Mouse (Mus musculus) WW6 (cell line): ENCODE measurements at regions not wholly inside any gene's neighbourhood (a gene's known extent, or its start where the extent isn't known, plus 50 kb on each side); places are given as distances from the start of the nearest gene placed in this dataset.

ENCODE experiments used
- DNase-seq: peaks from one replicate; pipeline ENCODE4 v3.0.0-alpha.2; 2013; ENCODE audit warnings: low read depth, low spot score

DNA sequence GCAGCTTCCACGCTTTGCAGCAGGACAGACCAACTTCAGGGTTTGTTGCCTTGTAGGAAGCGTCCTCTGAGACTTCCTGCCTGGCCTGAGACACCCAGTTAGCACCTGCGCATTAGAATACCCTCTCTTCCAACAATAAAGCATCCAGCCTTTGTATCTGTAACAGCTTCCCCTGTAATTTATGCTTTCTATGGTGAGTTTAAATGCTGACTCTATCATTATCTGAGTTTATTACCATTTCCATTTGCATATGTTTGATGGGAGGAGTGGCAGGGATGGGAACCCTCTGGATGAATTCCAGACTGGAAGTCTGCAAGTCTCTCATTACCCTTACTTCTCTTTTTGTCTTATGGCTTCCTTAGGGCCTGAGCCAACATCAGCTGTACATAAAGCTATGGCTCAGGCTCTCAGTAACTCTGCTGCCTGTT is 415.8 kb downstream of the Brinp2 start:
- no peak for DNase-seq

DNA sequence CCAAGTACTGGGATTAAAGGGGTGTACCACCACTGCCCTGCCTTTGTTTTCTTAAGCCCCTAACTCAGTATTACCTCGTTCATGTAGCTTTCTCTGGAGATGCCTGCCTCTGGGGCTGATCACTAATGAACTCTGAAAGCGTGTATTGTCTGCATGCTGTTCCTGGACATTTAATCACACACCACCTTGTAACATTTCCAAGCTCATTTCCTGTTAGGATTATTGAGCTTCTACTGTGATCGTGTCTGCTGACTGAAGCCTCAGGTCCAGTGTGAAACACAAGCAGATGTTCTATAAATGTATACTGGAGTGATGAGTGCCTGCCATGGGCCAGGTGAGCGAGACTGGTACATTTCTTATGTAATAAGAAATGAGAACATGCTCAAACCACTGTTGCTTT is 398.6 kb downstream of the Brinp2 start:
- DNase-seq = no peak

DNA sequence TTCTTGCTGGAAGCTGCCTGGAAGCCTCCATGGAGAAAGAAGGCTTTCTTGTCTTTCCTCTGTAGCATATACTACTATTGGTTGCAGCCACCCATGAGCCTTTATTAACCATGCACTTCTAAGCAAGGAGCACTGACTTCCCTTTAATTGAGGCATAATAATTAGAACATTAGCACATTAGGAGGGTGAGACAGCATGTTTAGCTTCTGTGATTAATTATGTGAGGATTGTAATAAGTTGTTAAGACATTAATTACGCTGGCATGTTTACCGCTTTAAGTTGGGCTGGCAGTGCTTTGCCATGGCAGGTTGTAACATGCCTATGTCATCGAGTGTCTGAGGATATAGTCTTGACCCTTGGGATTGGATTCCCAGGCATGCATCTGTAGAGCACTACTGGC is 391.7 kb downstream of the Brinp2 start:
- DNase-seq = no peak

DNA sequence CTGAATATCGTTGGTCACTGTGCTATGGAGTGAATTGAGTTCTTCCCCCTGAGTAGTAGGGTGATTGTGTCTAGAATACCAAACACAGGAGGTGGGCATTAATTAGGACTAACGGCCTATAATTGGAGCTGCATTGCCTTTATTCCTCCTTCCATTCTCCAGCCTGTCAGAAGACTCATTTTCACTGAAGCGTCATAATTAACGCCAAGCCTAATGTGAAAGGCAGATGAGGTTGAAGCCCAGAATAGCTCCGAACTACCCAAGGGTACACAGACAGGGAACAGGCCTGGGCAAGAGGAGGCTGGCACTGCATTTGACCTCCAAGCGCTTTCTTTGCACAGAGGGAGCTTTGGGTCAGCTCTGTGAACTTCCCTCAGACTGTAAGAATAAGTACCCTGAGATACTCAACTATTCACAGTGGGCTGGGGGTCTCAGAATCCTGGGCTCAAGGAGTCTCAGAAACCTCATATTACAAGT is 386.5 kb downstream of the Brinp2 start:
- no peak for DNase-seq

DNA sequence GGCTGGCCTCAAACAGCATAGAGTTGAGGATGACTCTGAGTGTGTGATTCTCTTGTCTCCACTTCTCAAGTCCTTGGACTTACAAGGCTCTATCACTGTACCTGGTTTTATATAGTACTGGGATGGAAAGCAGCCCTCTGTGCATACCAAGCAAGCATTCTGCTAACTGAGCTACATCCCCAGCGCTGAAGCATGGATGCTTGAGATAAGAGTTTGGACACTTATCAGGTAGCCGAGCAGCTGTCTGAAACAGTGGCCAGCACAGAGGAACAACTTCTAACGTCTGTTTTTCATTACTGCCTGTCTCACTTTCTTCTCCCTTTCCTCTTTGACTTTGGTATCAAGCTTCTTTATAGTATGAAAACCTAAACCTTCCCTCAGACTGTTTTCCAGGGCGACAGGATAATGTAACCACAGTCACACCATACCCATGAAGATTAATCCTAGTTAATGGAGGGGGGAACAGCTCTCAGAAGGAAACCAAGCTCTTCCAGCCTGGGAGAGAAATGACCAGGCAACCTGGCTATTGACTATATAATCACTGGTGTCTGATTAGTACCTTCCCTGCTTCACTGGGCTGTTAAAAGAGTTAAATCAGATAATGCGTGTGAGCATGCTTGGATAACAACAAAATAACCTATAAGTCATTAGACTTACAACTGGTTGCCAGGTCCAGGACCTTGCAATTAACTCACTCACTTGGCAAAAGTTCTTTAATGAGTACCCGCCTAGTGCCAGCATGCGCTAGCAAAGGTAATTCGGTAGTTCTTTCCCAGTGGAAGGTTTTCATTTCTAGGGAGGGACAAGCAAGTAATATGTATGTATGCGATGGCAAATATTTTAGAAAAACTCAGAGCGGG is 382.5 kb downstream of the Brinp2 start:
- DNase-seq = no peak

DNA sequence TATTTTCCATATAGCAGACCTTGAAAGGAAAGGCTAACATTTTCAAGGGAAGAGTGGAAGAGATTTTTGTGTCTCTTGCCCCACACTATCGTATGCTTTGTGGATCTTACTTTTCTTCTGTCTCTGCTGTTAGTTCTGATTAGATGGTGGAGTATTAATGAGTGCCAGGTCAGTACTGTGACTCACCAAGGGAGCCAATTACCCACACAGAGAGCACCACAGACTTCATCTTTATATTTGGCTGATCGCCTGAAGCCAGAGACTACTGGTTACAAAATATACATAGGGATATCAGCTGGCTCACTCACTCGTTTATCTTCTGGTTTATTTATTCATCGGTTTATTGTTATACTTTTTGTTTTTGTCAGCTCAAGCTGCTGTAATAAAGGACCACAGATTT is 381.5 kb downstream of the Brinp2 start:
- DNase-seq = no peak

DNA sequence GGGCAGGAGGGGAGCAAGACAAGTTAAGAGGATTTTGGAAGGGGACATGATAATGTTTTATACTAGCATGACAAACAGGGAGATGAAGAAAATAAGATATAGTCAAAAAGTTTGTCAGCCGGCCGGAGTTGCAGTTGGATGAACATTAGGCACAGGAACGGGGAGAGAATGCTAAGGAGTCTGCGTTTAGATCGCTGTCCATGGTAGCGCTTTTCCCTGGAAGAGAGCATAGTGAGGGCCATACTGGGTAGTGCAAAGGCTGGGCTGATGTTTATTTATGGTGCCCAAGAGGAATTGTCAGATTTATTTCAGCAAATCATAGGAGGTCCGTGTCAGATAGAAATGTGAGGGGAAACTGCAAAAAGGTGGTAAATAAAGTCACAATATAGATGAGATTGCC is 337.0 kb downstream of the Brinp2 start:
- peak; percentile 18 for DNase-seq

DNA sequence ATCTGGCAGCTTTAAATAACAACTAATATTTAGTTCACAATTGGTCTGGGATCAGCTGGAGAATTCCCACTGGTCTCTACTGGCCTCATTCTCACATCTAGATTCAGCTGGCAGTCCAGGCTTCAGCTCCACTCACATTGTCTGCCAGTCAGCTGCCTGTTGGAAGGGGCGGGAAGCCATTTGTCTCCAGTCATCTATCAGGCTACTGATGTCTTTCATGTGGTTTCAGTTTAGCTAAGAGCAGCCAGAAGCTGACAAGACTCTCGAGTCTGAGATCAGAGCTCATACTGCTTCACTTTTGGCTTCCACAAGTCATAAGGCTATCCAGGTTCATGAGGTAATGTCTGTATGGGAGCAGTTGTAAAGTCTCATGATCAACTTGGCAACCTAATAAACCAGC is 316.4 kb downstream of the Brinp2 start:
- DNase-seq = no peak

DNA sequence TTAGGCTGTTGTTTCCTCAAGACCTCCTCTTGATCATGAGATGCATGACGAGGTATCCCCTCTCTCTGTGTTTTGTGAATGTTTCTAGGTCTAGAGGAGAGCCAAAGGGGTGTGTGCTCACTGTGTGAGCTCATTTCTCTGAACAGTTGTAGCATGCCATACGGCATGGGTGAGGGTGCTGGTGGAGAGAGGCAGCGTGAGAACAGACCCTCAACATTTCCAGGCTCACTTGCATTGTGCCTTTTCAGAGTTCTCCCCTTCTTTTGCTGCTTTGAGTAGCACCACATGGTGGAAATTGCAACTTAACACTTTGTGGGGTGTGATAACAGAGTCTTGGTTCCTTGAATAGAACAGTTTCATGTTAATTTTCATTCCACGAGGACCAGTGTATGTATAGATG is 315.8 kb downstream of the Brinp2 start:
- no peak for DNase-seq

DNA sequence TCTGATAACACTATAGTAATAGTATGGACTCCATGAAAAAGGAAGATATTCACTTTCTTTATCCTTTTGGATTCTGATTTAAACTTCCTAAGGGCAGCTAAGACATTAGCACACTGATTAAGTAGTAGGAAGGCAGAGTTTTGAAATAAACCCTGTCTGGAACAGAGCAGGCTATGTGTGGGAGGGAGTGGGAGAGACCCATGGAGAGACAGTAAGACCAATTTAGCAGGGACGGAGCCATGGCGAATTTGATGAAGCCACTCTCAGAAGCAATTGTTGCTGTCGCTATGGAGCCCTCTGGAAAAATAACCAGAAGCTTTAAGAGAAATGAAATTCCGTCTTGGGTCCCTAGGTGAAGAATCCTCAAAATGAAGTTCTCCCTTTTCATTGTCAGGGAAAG is 303.5 kb downstream of the Brinp2 start:
- DNase-seq = no peak

DNA sequence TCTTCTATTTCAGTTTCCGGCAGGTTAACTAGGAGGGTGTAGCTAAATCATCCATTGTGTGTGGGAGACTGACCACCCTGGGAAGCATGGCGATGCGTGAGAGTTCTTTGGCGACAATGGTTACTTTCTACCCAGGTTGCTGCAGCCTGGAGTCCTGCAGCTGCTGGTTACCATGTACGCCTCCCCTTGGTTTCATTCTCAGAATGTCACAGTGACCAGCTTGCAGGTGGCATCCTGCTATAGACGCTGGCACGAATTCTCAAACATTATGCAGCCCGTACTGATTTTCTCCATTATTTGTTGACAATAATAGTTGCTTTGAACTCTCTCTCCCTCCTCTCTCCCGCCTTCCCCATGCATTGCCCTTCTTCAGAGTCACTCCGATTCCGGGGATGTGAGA is 301.2 kb downstream of the Brinp2 start:
- DNase-seq = no peak

DNA sequence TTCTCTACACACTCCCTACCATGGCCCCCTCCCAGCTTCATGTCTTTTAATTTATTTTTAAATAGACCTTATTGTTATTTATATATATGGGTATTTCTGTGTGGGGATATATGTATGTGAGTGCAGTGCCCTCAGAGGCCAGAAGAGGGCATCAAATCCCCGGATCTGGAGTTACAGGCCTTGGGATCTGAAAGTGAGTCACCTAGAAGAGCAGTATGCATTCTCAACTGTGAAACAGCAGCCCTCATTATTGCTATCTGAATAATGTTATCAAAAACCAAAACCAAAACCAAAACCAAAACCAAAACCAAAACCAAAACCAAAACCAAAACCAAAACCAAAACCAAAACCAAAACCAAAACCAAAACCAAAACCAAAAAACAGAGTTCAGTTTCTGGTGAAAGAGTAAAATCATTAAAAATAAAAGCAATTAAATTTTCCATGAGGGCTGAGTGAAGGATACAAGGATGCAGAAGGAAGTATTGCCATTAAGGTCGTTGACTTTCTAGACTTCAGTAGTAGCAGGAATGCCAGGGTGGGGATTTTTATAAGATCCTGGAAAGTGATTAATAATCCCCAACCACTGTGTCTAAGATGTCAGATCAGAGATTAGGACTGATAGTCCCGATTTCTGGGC is 299.0 kb downstream of the Brinp2 start:
- DNase-seq = no peak

DNA sequence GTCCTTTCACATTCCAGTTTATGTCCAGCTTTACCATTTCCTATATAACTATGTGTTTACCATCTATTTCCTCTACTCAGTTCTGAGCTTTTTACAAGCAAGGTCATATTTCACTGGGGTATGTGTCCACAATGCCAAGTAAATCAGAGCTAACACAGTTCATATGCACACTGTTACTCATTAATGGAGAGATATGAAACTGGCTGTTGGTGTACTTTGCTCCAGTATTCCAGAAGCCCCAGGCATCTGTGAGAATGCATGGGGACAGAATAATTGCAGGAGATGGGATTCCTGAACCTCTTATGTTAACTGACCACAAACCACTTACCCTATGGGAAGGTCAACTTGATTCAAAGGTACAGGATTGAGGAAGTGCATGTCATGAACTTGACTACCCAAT is 298.3 kb downstream of the Brinp2 start:
- no peak for DNase-seq

DNA sequence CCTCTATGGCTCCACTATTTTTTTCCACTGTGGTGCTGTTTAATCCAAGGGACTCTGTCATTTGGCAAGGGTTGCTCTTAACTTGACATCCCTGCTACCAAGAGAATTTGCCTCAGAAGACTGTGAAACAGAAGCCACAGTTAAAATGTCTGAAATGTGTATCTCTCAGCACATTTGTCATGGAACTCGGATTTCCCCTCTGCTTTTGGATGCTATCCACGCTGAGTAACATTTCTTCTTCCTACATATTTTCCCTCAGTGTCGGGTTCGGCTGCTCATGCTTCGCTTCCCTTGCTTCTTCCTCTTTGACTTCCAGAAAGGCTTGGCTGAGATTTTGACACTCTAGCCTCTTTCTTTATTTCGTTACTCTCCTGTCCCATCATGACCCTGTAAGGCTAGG is 294.1 kb downstream of the Brinp2 start:
- no peak for DNase-seq

DNA sequence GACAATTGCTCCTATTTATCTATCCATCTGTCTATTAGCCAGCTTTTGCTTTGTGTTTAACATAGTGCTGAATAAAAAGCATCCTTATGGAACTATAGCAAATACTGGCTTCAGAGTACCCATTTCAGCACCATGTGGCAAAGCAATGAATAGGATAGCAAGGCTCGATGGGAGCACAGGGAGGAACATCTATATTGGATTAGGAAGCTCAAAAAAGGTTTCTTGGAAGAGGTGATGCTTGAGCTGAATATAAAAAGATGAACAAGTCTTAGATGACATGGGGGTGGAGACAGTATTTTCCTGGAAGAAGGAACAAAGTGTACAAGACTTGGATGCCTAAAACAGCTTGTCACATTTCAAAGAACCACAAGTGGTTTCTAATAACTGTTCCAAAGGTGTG is 273.9 kb downstream of the Brinp2 start:
- DNase-seq = no peak

DNA sequence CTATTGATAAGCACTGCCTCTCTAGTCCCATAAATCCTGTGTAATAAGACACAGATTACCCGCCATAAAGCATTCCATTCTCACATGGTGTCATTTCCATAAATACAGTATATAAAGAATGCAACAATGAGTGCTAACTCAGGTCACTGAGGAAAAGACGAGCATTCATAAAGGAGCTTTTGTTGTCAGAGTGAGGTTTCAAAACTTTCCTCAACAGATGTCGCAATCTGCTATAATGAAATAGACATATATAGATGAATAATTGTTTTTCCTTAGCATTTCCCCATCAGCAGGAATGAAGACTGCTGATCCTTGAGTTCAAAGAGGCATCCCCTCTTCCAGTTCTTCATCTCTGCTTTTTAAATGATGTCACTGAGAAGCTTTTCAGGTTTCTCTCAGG is 270.3 kb downstream of the Brinp2 start:
- no peak for DNase-seq

DNA sequence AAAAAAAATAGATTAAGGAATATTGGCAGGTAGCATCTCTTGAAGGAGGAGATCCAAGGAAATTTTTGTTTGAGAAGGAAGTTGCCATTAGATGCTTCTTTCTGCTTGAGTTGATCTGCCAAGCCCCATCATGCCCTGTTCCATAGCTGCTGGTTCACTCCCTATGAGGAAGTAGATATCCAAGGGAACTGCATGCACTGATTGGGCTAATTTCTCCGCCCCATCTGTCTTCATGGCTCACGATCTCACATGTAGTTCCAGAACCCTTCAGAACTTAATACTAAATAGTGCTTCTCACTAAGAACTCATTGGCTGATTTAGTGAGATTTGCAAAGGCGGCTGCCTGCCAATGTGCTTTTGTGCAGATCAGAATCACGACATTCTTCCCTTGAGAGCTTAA is 258.6 kb downstream of the Brinp2 start:
- no peak for DNase-seq

DNA sequence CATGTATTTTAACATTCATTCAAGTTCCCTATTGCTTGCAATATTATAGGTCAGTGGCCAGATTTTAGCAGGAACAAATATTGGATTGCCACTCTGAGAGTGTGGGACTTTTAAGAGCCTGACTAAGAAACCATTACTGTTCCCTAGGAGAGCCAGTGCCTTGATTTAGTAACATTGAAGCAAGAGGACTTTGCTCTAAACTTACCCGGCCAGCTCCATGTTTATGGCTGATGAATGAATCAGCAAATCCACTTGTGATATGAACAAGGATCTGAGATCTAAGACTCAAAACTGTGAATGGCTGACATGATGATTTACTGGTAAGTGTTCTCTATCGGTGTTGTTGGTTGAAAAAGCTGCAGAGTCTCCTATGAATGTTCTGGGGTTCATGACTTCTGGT is 236.4 kb downstream of the Brinp2 start:
- DNase-seq = no peak

DNA sequence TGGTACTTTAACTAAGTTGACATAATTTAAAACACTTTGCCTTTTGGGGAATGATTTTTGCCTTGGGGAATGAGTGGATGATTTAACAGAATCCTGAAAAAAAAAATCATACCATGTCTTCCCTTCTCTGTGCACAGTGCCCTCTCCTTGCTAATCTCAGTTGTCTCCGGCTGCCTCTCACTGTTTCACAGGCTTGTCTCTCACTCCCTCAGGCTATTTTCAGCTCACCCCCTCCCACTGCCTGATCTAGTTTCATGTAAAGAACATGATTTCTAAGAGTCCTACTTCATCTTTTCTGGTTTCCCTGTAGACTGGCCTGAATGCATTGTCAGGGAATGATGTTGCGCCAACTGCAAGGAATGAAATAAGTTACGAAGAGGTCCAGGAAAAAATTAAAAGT is 231.2 kb downstream of the Brinp2 start:
- DNase-seq = no peak

DNA sequence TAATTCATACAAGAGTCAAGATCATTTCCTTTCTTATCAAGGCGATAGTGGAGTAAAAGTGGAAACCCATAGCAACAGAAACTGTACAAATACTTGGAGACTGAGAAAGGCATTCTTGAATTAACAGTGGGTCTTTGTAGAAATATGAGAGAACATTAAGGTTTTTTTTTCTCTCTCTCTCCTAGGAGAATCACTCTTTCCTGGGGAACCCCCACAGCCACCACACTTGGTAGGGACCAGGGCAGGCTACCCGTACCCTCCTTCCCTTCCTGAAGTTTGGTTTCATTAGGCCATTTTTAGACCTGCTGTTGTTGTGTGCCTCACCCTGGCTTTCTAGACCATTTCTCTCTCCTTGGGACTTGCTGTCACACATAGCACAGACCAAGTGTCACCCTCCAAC is 229.9 kb downstream of the Brinp2 start:
- no peak for DNase-seq

DNA sequence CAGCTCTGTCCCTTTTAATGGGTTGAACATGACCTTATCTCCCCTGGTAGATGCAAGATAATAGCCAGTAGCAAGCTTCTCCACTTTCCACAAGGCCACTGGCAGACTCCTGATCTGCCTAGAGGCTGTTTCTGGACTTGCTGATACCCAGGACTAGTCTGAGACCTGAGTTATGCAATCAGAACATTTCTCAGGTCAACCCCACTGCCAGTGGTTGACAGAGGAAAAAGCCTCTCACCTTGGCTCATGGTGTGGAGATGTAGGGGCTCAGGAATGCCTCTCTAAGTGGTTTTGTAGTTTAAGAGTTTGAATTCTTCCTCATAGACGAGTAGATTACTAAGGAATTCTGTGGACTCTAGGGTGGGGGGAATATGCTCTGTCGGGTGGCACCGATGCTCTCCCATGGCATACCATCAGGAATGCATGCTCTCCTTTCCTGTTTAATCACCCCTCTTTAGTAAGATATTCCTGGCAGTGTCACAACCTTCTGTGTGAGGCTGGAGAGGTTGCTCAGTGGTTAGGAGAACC is 226.8 kb downstream of the Brinp2 start:
- DNase-seq = no peak

DNA sequence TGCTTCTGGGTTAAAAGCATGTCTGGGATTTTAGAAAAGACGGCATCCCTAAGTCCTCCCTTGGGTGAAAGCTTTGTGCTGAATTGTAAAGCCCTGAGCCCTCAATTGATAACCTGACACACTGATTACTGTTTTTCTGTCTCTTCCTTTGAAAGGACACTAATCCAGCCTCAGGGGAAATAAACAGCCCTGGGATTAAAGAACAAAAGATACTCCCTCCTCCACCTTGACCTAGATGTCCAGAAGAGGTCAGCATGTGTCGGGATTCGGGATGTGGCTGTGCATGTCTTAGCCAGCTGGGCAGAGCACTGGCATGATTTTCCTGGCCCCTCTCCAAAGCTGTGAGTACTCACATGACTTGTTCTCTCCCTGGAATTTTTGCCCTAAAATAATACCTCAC is 208.6 kb downstream of the Brinp2 start:
- no peak for DNase-seq

DNA sequence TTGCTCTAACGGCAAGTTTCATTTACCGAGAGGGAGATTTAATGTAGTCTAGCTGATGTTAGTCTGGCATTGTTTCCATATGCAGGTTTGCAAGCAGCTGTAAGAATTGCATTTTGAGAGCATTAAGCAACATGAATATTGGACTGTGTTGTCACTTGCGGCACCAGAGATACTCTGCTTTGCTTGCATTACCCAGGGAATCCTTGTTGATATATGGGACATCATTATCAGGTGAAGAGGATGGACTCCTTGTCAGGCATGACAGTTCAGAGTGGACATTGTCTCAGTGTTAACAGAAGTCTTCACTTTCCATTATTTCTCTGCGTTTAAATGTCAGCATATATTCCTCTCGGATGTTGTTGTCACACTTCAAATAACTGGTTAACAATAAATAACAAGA is 208.1 kb downstream of the Brinp2 start:
- DNase-seq = no peak
